Mouse (Mus musculus): ENCODE results near the gene Plcb3.
A peak's percentile ranks its signal among the peaks of the same experiment; 100 is the strongest.

Gene Plcb3

DNA sequence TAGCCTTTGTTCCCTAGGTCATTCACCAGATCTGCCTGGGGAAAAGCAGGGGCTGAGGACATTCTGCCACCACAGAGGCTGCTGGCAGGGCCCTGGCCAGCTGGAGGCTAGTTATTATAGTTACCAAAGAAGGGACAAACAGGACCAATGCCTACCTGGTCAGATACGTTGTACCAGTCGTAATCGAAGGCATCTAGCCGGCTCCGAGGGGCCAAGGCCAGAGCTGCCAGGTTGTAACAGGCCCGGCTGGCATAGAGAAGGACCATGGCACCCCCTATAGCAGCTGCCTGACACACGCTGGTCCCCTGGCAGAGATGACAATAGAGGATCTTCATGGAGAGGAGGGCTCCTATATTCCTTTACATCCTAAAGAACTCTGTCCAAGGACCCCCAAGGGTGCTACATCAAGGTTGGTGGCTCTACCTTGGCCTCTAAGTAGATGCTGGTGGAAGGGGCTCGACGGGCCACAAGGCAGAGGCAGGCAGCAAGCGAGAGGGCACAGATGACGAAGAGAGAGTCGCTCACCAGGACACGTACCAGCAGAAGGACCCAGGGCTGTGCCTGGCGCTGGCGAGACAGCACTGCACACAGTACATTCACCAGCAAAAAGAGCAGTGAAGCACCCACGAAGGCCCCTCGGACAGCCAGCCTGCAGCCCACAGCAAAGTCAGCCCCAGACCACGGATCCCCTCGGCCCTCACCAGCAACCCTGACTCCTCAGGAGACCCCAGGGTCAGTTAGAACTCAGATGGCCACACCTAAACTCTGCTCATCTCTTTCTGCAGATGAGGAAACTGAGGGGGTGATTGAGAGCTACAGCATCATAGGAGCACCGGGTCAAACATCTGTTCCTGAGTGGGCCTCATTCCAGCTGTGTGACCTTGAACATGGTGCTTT, 36.9 kb downstream of the Plcb3 start:
- no peak for DNase-seq (ENCODE audit: low spot score)

GRCm38 (mm10) chr19:6937541-6938465, 38.5 kb downstream of the Plcb3 start:
- no peak for DNase-seq (ENCODE audit: low spot score)

GRCm38 (mm10) chr19:6936299-6936698, 40.0 kb downstream of the Plcb3 start:
- no peak for DNase-seq (ENCODE audit: low spot score)

DNA sequence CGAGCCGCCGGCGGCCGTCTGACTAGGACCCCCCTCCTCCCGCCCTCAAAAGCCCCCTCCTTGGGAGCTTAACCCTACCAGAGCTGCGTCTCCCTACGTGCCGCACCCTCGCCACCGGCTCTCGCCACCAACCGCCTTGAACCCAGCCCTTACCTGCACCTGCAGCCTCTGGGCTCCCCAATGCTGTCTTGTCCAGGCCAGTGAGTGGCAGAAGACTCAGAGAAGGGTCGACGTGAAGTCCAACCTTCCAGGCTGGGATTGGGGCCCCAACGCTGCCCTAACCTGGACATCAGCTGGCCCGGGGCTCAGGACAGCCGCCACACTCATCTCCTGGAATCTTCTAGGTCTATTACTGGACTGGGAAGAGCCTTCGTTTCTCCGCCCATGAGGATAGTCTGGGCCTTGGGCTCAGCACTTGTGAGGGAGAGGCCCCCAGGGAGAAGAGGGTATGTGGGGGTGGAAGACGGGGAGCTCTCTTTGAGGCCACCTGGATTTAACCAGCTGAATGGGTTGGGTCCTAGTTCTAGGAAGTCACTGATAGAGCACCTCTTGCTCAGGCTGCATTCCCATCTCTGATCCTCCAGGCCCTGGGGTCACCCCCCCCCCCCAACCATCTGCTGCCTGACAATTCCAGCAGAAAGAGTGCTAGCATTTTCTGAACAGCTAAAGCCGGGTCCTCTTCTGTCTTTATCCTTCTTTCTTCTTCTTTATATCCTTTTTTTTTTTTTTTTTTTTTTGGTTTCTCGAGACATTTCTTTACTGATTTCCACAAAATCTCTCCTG, 41.9 kb downstream of the Plcb3 start, which contains the start of gene Kcnk4:
TSS of gene Kcnk4 (minus strand) at position 321 of the 783 bp plus-strand sequence.
- no peak for DNase-seq (ENCODE audit: low spot score)

- no peak for DNase-seq (ENCODE audit: low spot score)
These were observed 42.7 kb downstream of the Plcb3 start for GRCm38 (mm10) chr19:6933436-6934194.

- DNase-seq (ENCODE audit: low spot score): no peak
These were observed 43.2 kb downstream of the Plcb3 start for GRCm38 (mm10) chr19:6933102-6933435.

DNA sequence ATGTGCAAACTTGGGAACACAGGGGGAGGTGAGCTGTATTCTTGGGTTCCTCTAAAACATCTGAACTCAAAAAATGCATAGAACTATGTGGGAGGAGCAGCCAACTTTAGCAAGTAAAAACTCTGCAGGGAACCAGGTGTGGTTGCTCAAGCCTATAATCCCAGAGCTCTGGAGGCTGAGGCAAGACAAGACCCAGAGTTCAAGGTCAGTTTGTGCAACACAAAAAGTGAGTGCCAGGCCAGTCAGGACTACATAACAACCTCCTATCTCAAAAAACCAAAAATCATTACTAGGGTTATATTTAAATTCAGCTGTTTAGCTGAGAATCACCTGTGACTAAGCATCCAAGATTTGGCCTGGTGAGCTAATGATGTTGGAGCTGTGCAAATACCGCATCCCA, 44.3 kb downstream of the Plcb3 start:
- DNase-seq (ENCODE audit: low spot score): no peak

DNA sequence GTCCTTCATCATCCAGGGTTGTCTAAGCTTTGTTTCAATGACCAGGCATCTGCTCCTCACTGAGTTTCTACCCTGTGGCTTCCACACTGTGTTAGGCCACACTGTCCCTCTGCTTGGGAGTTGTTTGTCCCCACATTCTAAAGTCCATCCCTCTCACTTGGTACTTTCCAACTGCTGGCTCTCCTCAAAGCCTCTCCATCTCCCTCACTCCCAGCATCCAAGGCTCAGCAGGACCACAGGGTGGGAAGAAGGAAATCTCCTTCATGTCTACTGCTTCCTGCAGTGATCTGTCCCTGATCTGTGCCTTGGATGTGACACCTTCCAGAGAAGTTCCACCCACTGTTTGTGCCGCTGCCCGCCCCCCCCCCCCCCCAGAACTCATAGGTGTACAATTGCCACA, 45.3 kb downstream of the Plcb3 start:
- no peak for DNase-seq (ENCODE audit: low spot score)

DNA sequence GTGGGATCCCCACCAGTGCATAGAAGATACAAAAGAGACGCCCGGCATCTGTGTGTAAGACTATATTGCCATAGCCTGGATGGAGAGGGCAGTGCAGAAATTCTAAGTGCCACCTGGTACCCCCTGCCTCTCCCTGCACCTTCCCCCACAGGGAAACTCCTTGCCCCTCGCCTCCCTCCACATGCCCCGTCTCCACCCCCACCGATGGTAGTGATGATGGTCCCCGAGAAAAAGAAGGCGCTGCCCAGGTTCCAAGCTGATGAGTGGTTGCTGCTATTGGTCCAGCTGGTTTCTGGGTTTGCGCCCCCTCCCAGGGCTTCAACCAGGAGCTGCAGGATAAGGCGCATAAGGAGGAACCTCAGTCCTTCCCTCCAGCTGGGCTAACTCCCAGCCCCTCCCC, 48.2 kb downstream of the Plcb3 start:
- no peak for DNase-seq (ENCODE audit: low spot score)

DNA sequence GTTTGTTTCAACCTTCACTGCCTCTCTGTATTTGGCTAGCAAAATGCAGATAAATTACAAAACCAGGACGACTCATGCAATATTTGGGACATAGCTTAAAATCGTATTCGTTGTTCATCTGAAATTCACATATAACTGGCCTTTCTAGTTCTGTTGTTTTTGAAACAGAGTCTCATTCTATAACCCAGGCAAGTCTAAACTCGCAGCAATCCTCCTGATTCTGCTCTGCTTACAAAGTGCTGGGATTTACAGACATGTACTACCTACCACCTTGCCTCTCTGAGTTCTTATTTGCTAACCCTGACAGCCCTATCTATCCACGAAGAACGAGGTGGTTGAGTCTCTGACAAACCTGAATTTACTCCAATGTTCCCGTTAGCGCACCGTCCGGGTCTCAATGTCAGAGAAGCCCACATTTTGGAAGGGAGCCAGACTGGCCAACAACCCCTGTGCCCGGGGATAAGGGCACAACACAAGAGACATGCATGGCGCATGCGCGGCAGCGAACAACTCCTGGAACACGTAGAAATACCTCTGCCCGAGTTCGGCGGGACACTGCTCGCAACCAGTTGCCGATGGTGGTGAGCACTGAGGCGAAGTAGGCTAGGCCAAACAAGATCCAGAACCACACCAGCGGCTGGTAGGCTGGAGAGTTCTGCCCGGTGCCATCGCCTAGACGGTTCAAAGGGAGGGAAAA, 49.6 kb downstream of the Plcb3 start:
- DNase-seq (ENCODE audit: low spot score): no peak

- DNase-seq (ENCODE audit: low spot score): no peak
These were observed 50.5 kb downstream of the Plcb3 start for GRCm38 (mm10) chr19:6925611-6926329.

- DNase-seq (ENCODE audit: low spot score): no peak
These were observed 51.0 kb downstream of the Plcb3 start, which contains the start of gene Catsperz for GRCm38 (mm10) chr19:6925307-6925573. TSS of gene Catsperz (minus strand) at chr19:6925380.

- peak; percentile 87 for DNase-seq (ENCODE audit: low spot score)
These were observed 51.6 kb downstream of the Plcb3 start for GRCm38 (mm10) chr19:6924461-6925306.

GRCm38 (mm10) chr19:6922901-6923735, 53.2 kb downstream of the Plcb3 start:
- DNase-seq (ENCODE audit: low spot score): no peak

DNA sequence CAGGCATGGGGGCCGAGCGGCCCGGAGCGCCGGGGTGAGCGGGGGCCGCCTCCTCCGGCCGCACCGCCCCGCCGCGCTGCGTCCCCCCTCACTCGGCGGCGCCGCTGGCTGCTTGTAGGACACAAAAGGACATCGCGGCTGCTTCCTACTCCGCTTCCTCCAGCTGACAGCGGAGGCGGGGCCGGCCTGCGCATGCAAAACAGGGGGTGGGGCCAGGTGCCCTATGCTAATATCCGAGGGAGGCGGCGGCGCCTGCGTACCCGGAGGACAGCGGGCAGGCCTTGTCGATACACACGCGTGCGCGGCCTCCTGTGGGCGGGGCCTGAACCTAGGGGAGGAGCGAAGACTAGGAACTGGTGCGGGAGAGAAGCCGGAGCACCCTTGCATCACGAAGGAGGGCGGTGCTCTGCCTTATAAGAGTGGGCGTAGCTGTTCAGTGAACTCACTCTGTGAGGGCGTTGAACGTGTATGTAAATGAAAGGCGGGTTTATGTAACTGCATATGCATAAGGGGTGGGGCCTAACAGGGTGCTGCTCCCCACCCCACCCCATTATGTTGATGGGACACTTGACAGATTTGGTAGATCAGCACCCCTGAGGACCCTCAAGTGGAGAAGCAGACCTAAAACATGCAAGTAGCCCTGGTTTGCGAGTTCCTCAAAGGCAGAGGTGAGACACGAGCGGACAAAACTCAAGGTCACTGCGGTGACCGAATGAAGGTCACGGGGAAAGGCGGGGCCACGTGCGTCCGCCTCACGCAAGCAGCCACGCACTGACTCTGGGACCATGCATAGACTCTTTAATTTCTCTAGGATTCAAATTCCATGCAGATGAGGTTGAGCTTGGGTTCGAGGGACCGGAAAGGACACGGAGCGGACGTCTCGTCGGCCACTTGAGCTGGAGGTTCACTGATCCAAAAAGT, 54.4 kb downstream of the Plcb3 start, which contains the start of gene Esrra:
TSS of gene Esrra (minus strand) at position 167 of the 921 bp plus-strand sequence.
- peak; percentile 100 for DNase-seq (ENCODE audit: low spot score)

DNA sequence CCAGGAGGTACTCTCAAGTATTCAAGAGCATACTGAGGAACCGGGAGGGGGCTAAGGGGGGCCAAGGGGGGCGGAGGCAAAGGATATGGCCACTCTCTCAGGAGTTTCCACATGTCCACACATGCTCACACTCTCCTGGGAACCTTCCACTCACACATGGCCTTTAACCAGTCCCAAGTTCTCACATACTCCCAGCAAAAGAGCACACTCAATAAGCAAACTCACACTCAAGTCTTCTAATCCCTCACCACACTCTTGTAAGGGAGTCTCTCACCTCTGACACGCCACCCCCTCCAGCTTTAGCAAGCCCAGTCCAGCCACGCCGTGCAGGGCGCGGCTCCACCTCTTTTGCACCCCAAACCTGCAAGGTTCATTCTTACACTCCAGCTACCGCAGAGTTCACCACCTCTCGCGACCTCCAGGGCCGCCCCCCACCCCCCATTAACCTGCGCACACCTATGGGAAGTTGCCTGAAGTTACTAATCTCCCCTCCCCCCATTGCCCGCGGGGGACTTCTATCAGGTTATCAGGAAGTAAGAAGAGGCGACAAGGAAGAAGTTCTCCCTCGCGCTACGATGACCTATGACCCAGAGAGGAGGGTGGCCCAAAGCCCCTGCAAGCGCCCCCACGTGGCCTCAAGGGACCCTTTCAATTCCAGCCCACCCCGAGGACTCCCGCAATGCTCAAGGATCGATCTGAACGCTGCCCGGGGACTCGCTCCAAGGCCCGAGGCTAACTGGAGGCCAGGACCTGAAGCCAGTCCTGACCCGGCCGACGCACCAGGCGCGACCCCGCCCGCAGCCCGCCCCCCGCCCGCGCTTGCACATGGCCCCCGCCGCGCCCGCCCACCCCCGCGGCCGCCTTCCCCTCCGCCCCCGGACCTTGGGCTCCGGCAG, 55.3 kb downstream of the Plcb3 start:
- DNase-seq (ENCODE audit: low spot score): peak; percentile 42

Measured in lung, postnatal 25 days (tissue).